Mouse (Mus musculus) liver, embryonic 14.5 days (tissue): ENCODE measurements around the gene Xylb. TPM values are rescaled to one million over a fixed set of nuclear protein-coding genes. Genes with fewer than 3 reads are reported as not detected.
A peak's percentile ranks its signal among the peaks of the same experiment; 100 is the strongest.

Experiments used
- ATAC-seq: fragments of 200-750 bp; cut with Nextera tagmentation; 2 replicates; pipeline ENCODE4 v1.8.0; 2017; ENCODE audit warnings: moderate number of reproducible peaks, mild to moderate bottlenecking, moderate library complexity; ENCODE audit not compliant: insufficient read depth
- DNase-seq, 3 experiments: peaks; one replicate each; pipeline ENCODE4 v3.0.0-alpha.2; 2012 to 2013; ENCODE audit warnings: low read depth in 3 of 3, low spot score in 3 of 3
- H3K27ac ChIP-seq: fragments of 300-500 bp; sonication (generic); 2 replicates; pipeline ENCODE4 v1.5.1; 2014; ENCODE audit warnings: moderate library complexity, mild to moderate bottlenecking, control low read depth, inconsistent platforms
- H3K27me3 ChIP-seq: fragments of 300-500 bp; sonication (generic); 2 replicates; pipeline ENCODE4 v1.6.1; 2014; ENCODE audit warnings: mild to moderate bottlenecking, low read length, moderate library complexity; ENCODE audit not compliant: control insufficient read depth, insufficient read depth
- H3K36me3 ChIP-seq: fragments of 300-500 bp; sonication (generic); replicated peaks from 2 replicates; pipeline ENCODE4 v1.6.1; 2014; ENCODE audit warnings: low read depth; ENCODE audit not compliant: control insufficient read depth, insufficient read depth
- H3K4me1 ChIP-seq, 2 experiments: fragments of 200-500 bp in 1 of 2; fragments of 300-500 bp in 1 of 2; sonication (generic) in 1 of 2; replicated peaks; 2 replicates each; pipeline ENCODE4 v1.6.1; 2012 to 2014; ENCODE audit warnings: antibody characterized with exemption in 1 of 2, inconsistent platforms in 1 of 2, low read length in 1 of 2; ENCODE audit not compliant: control insufficient read depth in 2 of 2, insufficient read depth in 2 of 2
- H3K4me2 ChIP-seq: fragments of 300-500 bp; sonication (generic); 2 replicates; pipeline ENCODE4 v1.6.1; 2014; ENCODE audit warnings: low read depth, mild to moderate bottlenecking, control low read depth, moderate library complexity
- H3K4me3 ChIP-seq, 2 experiments: fragments of 200-500 bp in 1 of 2; fragments of 300-500 bp in 1 of 2; sonication (generic) in 1 of 2; 2 replicates each; pipeline ENCODE4 v1.5.1; 2012 to 2014; ENCODE audit warnings: low read depth in 2 of 2, low read length in 2 of 2, mild to moderate bottlenecking in 2 of 2, control low read depth in 1 of 2, inconsistent platforms in 1 of 2, moderate library complexity in 1 of 2; ENCODE audit not compliant: insufficient read depth in 1 of 2
- H3K9ac ChIP-seq: fragments of 300-500 bp; sonication (generic); replicated peaks from 2 replicates; pipeline ENCODE4 v1.6.1; 2014; ENCODE audit warnings: mild to moderate bottlenecking, control low read depth, moderate library complexity
- H3K9me3 ChIP-seq: fragments of 300-500 bp; sonication (generic); 2 replicates; pipeline ENCODE4 v1.6.1; 2016; ENCODE audit warnings: low read length, mixed read lengths; ENCODE audit not compliant: control insufficient read depth
- CTCF ChIP-seq: IDR thresholded peaks from 2 replicates; pipeline ENCODE4 v1.5.1; 2016; ENCODE audit warnings: antibody characterized with exemption, low read depth, control low read depth
- EP300 ChIP-seq: IDR thresholded peaks from 2 replicates; pipeline ENCODE4 v1.6.1; 2016; ENCODE audit warnings: antibody characterized with exemption, low read depth
- WGBS: fragments of 180-500 bp; shearing (Covaris S2); extraction: QIAGEN DNeasy Blood & Tissue Kit; methylation state at CpG from one replicate; pipeline ENCODE4 v1.1.7; 2014; ENCODE audit not compliant: insufficient replicate concordance; 5-methylcytosine and 5-hydroxymethylcytosine counted together
- polyA plus RNA-seq, 2 experiments: library from polyadenylated mRNA; depleted of rRNA in 1 of 2; stranded (reverse) in 1 of 2; unstranded in 1 of 2; fragments of >200 nt; fragmentation: Nextera tagmentation in 1 of 2; extraction: Ambion mirVana in 1 of 2; gene quantifications; 2 replicates each; pipeline versions ENCODE4 v1.2.1 to v1.2.3; 2012 to 2014

Xylb gene
- polyA plus RNA-seq, 2 experiments: 2.4 to 4.8 TPM

DNA sequence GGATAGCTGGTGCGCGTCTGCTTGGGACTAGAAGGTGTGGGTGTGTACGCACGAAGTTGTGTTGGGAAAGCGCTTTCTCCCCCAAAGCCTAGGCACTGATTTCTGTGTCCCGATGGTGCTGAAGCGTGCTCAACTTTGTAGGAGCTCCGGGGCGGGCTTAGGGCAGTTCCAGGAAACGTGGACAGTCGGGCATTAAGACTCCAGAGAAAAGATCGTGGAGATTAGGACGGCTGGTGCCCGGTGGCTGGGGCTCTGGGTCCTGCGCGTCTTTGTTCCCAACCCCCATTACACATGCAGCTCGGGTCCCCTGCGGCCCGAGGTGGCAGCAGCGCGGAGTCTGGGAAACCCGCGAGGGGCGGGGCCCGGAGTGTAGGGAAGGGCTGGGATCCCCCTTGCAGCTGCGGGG is 46.1 kb downstream of the Xylb start:
- Histone ChIP-seq H3K9me3 (no peaks in the 10 kb centered on the region), H3K9ac (no peak overlapping the region), H3K27me3 (peaks cover 27% of the 10 kb centered on the region), H3K4me1 (peaks cover 0 to 5% of the 10 kb centered on the region in 2 experiments; a peak in 1 of 4 replicates), H3K36me3 (no peaks in the 10 kb centered on the region), H3K4me2 (peak overlapping the region; percentile 65), H3K4me3 (peak overlapping the region; percentile 67 to 72), H3K27ac (no peak overlapping the region)
- TF ChIP-seq CTCF: no peak
- TF ChIP-seq EP300: no peak
- DNase-seq (no peak), ATAC-seq (no peak)
- WGBS: 1% methylated on average over 26 of the region's 26 CpGs

GRCm38 (mm10) chr9:119404090-119404489 is 46.9 kb downstream of the Xylb start:
- 41% methylated on average over 5 of the region's 5 CpGs for WGBS
- DNase-seq (no peak), ATAC-seq (no peak)
- Histone ChIP-seq H3K27me3 (peaks cover 27% of the 10 kb centered on the region), H3K4me3 (no peak overlapping the region), H3K4me2 (no peak overlapping the region), H3K36me3 (no peaks in the 10 kb centered on the region), H3K9me3 (no peaks in the 10 kb centered on the region), H3K27ac (no peak overlapping the region), H3K4me1 (peaks cover 0 to 5% of the 10 kb centered on the region in 2 experiments; a peak in 1 of 4 replicates), H3K9ac (no peak overlapping the region)
- TF ChIP-seq EP300 (no peak), CTCF (no peak)

- Histone ChIP-seq H3K27ac (no peak overlapping the region), H3K4me2 (no peak overlapping the region), H3K9ac (no peak overlapping the region), H3K36me3 (no peaks in the 10 kb centered on the region), H3K4me1 (peaks cover 0 to 2% of the 10 kb centered on the region in 2 experiments; a peak in 1 of 4 replicates), H3K27me3 (peaks cover 14% of the 10 kb centered on the region), H3K9me3 (no peaks in the 10 kb centered on the region; the same call in 1 of the 2 replicates), H3K4me3 (no peak overlapping the region)
- DNase-seq (no peak), ATAC-seq (no peak)
- 77% methylated on average over 15 of the region's 15 CpGs for WGBS
- TF ChIP-seq CTCF: no peak
- no peak for TF ChIP-seq EP300
These were observed 50.7 kb downstream of the Xylb start for GRCm38 (mm10) chr9:119407884-119408283.

DNA sequence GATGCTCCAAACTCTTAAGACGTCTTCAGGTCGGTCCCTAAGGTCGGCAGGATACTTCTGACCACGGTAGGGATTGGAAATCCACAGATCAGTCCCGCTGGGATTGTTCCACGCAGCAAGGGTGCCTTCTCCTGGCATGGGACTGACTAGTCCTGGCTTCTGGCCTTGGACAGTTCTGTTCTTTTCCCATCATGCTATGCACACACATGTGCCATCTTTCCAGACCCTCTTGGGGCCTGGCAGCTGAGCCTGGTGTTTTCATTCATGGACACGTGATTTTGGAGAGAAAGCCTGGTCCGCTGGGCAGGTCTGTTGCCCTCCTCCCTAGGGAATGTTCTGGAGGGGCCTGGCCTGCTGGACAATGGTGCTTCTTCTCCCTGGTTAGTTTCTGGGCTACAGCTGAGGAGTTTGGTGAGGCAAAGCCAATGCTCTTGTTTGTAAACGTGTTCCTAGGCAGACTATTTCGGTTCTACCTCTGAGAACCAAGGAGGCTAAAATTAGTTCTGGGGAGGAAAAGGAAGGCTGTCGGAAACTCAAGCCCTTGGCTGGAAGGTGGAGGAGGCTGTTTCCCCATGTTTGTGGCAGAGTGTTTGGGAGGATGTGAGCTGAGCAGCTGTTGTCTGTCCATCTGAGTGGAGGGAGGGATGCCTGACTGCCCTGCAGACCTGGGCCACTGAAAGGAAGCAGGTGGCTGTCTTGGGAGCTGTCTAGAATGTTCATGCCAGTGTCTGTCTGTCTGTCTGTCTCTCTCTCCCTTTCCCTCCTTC is 51.9 kb downstream of the Xylb start:
- H3K27me3 ChIP-seq: peaks cover 2% of the 10 kb centered on the region
- no peak for TF ChIP-seq CTCF
- no peak for TF ChIP-seq EP300
- no peaks in the 10 kb centered on the region; the same call in 1 of the 2 replicates for H3K9me3 ChIP-seq
- DNase-seq (no peak), ATAC-seq (no peak)
- H3K9ac ChIP-seq: no peak overlapping the region
- H3K27ac ChIP-seq: no peak overlapping the region
- WGBS: 59% methylated on average over 11 of the region's 11 CpGs
- no peaks in the 10 kb centered on the region for H3K36me3 ChIP-seq
- H3K4me3 ChIP-seq: no peak overlapping the region
- no peaks in the 10 kb centered on the region; a peak in 1 of 4 replicates for H3K4me1 ChIP-seq
- H3K4me2 ChIP-seq: no peak overlapping the region

- Histone ChIP-seq H3K4me1 (no peaks in the 10 kb centered on the region; a peak in 1 of 4 replicates), H3K9ac (no peak overlapping the region), H3K4me3 (no peak overlapping the region), H3K36me3 (no peaks in the 10 kb centered on the region), H3K9me3 (no peaks in the 10 kb centered on the region; the same call in 1 of the 2 replicates), H3K4me2 (no peak overlapping the region), H3K27me3 (no peaks in the 10 kb centered on the region), H3K27ac (no peak overlapping the region)
- 66% methylated on average over 5 of the region's 5 CpGs for whole genome bisulfite sequencing
- ATAC-seq (no peak), DNase-seq (no peak)
- TF ChIP-seq EP300: no peak
- no peak for TF ChIP-seq CTCF
These were observed 52.7 kb downstream of the Xylb start for GRCm38 (mm10) chr9:119409864-119410263.
